ENCODE assay signal across 24 mouse cellular contexts in the genomic region with DNA sequence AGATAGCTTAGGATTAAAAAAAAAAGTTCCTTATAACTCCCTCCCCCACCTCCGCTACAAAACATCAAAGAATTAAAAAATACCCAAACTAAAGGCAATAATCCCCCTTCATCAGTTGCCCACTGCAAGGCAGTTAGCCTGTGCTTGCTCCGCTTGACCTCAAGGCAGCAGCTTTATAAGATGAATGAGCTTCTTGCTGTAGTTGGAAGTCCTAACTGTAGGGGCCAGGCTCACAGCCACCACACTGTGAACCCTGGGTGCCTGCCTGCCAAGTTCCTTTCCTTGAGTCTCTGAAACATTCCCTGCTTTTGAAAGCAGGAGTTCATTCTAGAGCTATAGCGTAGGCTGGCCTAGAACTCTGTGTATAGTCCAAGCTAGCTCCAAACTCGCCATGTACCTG.
DNase-seq lines count a peak whose midpoint lies in the region; TF ChIP-seq lines count a peak whose summit lies in the region.
"Had no signal": no experiment of that assay in that cellular context is flagged by ENCODE, and none has a peak within 500 bp of the region (broad histone marks: within the 10 kb centered on the region; RNA-seq: fewer than 3 reads in every experiment).

No protein-coding gene starts in this region.

- H3K9me3 ChIP-seq in E14TG2a.4 (ENCODE audit: low read length) = no peaks in the 10 kb centered on the region
- no peaks in the 10 kb centered on the region for H3K9me3 ChIP-seq in ES-Bruce4 (replicated peaks; ENCODE audit: control insufficient read depth, insufficient read depth, low read length, poor library complexity, severe bottlenecking)
- H3K9me3 ChIP-seq: forebrain, embryonic 13.5 days; heart, embryonic 12.5 days; limb, embryonic 10.5 days; neural tube, embryonic 13.5 days; stomach, embryonic 15.5 days had no signal

- H3K4me1 ChIP-seq in kidney, adult 2 months (ENCODE audit: control insufficient read depth, insufficient read depth, low read length) = peaks cover 11% of the 10 kb centered on the region; the same call in 1 of the 2 replicates
- peaks cover 83% of the 10 kb centered on the region for H3K4me1 ChIP-seq in E14TG2a.4 (replicated peaks; ENCODE audit: low read depth, low read length)
- peaks cover 2% of the 10 kb centered on the region for H3K4me1 ChIP-seq in ES-Bruce4 (ENCODE audit: control insufficient read depth, insufficient read depth, low read length)
- H3K4me1 ChIP-seq: forebrain, embryonic 13.5 days; limb, embryonic 10.5 days; neural tube, embryonic 13.5 days; stomach, embryonic 15.5 days had no signal

- H3K9ac ChIP-seq in ES-Bruce4 (ENCODE audit: low read depth, poor library complexity, severe bottlenecking) = peak overlapping the region; percentile 93
- H3K9ac ChIP-seq: forebrain, embryonic 13.5 days; heart, embryonic 12.5 days; liver, postnatal 0 days; neural tube, embryonic 13.5 days; stomach, embryonic 15.5 days had no signal

- H3K4me3 ChIP-seq in kidney, adult 2 months (ENCODE audit: insufficient read depth, low read depth, low read length) = no peak overlapping the region
- H3K4me3 ChIP-seq in E14TG2a.4 (replicated peaks; ENCODE audit: low read length) (peak overlapping the region; percentile 90), ES-Bruce4 (ENCODE audit: low read depth, low read length) (peak overlapping the region; percentile 50)
- H3K4me3 ChIP-seq: forebrain, embryonic 13.5 days; heart, embryonic 12.5 days; limb, embryonic 10.5 days; myocyte; neural tube, embryonic 13.5 days; stomach, embryonic 15.5 days had no signal

- WGBS in kidney, adult 2 months = 91% methylated on average over 4 of the region's 4 CpGs

- TF ChIP-seq POLR2A in kidney, adult 2 months (IDR thresholded peaks at IDR 0.05; ENCODE audit: low read depth, low read length) = no peak
- TF ChIP-seq POLR2A in ES-Bruce4 (IDR thresholded peaks at IDR 0.05; ENCODE audit: insufficient read depth, low read length) = no peak

- TF ChIP-seq CTCF in kidney, adult 2 months (conservative IDR thresholded peaks at IDR 0.05; ENCODE audit: insufficient read depth, insufficient read length, low read depth, low read length) = no peak
- no peak for TF ChIP-seq CTCF in E14TG2a.4 (conservative IDR thresholded peaks at IDR 0.05; ENCODE audit: low read length)
- no peak for TF ChIP-seq CTCF in ES-Bruce4 (IDR thresholded peaks at IDR 0.05; ENCODE audit: low read depth, low read length)

- H3K36me3 ChIP-seq in kidney, adult 2 months (ENCODE audit: control insufficient read depth, insufficient read depth, low read length) = no peaks in the 10 kb centered on the region
- H3K36me3 ChIP-seq in E14TG2a.4 (ENCODE audit: insufficient read depth, low read length) (peaks cover 56% of the 10 kb centered on the region), ES-Bruce4 (ENCODE audit: control insufficient read depth, insufficient read depth, low read length, poor library complexity, severe bottlenecking) (peaks cover 36% of the 10 kb centered on the region)
- H3K36me3 ChIP-seq: heart, embryonic 12.5 days; limb, embryonic 10.5 days; neural tube, embryonic 13.5 days; stomach, embryonic 15.5 days had no signal

- H3K27me3 ChIP-seq in kidney, adult 2 months (replicated peaks; ENCODE audit: control insufficient read depth, insufficient read depth, low read length) = no peaks in the 10 kb centered on the region
- H3K27me3 ChIP-seq in E14TG2a.4 (ENCODE audit: insufficient read depth, low read length) (no peaks in the 10 kb centered on the region), ES-Bruce4 (ENCODE audit: control insufficient read depth, insufficient read depth, low read length, poor library complexity, severe bottlenecking) (no peaks in the 10 kb centered on the region)
- H3K27me3 ChIP-seq: forebrain, embryonic 13.5 days; heart, embryonic 12.5 days; neural tube, embryonic 13.5 days; Patski; stomach, embryonic 15.5 days had no signal

- no peak for TF ChIP-seq EP300 in ES-Bruce4 (IDR thresholded peaks at IDR 0.05; ENCODE audit: insufficient read depth, low read depth, low read length)

- DNase-seq in kidney, adult 2 months = peak; percentile 32
- DNase-seq in kidney, adult 9 months = no peak
- DNase-seq in adipocyte (ENCODE audit: low spot score) = peak; percentile 58
- DNase-seq in thymus, postnatal 4 days = no peak
- no peak for DNase-seq in frontal cortex, postnatal 14 days (ENCODE audit: low spot score in 2 of 2)
- DNase-seq: cerebellum, adult 8-10 months; cerebellum, postnatal 36 days; liver; liver, postnatal 0 days; right cerebral cortex, postnatal 4 days; thymus, adult 18-20 months; thymus, postnatal 36 days had no signal

- H3K27ac ChIP-seq in kidney, adult 2 months (ENCODE audit: insufficient read depth, low read depth, low read length) = no peak overlapping the region
- no peak overlapping the region for H3K27ac ChIP-seq in ES-Bruce4 (ENCODE audit: insufficient read depth, low read length)
- H3K27ac ChIP-seq: forebrain, embryonic 13.5 days; hindbrain, postnatal 0 days; kidney, postnatal 0 days; limb, embryonic 10.5 days; macrophage; neural tube, embryonic 13.5 days; stomach, embryonic 15.5 days had no signal

Comparison
In these comparisons a context has a peak if more than half of its experiments do, and no peak if none do; other contexts are left out.
1. DNase-seq: peak in kidney, adult 2 months (single experiment) and adipocyte (single experiment); none in kidney, adult 9 months (single experiment), thymus, postnatal 4 days (single experiment) and frontal cortex, postnatal 14 days (0 of 2).